Mouse (Mus musculus): ENCODE data around the gene 2210016L21Rik.
"Not testable (repeated sequence)": the region's sequence is repeated elsewhere in the genome, so short reads cannot be mapped to it uniquely, and the experiment has no call there.

Gene 2210016L21Rik

GRCm38 (mm10) chr5:114942074-114942765 lies at the start of gene 2210016L21Rik:
Gene 2210016L21Rik (plus strand): TSS chr5:114942158.
- in situ Hi-C loops (cut with MseI, MboI) = no loop called here

GRCm38 (mm10) chr5:114895542-114895941 lies 46.4 kb upstream of the 2210016L21Rik start:
- in situ Hi-C loops (cut with MseI, MboI) = no loop called here

GRCm38 (mm10) chr5:114896688-114897373 lies 45.1 kb upstream of the 2210016L21Rik start, which contains the start of gene Oasl2:
Gene Oasl2 (plus strand): TSS chr5:114896936.
- in situ Hi-C loops (cut with MseI, MboI) = no loop called here

- in situ Hi-C loops (cut with MseI, MboI) = no loop called here
These were observed 44.6 kb upstream of the 2210016L21Rik start for GRCm38 (mm10) chr5:114897374-114897793.

GRCm38 (mm10) chr5:114898857-114899256 lies 43.1 kb upstream of the 2210016L21Rik start:
- in situ Hi-C loops (cut with MseI, MboI) = no loop called here

GRCm38 (mm10) chr5:114902413-114902812 lies 39.5 kb upstream of the 2210016L21Rik start:
- in situ Hi-C loops (cut with MseI, MboI) = no loop called here

GRCm38 (mm10) chr5:114908598-114909305 lies 33.2 kb upstream of the 2210016L21Rik start:
- in situ Hi-C loops (cut with MseI, MboI) = no loop called here

GRCm38 (mm10) chr5:114913686-114914085 lies 28.3 kb upstream of the 2210016L21Rik start:
- in situ Hi-C loops (cut with MseI, MboI) = no loop called here

- in situ Hi-C loops (cut with MseI, MboI) = no loop called here
These were observed 27.1 kb upstream of the 2210016L21Rik start for GRCm38 (mm10) chr5:114914855-114915254.

GRCm38 (mm10) chr5:114915854-114916253 lies 26.1 kb upstream of the 2210016L21Rik start:
- in situ Hi-C loops (cut with MseI, MboI) = no loop called here

- in situ Hi-C loops (cut with MseI, MboI) = no loop called here
These were observed 25.2 kb upstream of the 2210016L21Rik start for GRCm38 (mm10) chr5:114916777-114917176.

- in situ Hi-C loops (cut with MseI, MboI) = not testable (repeated sequence)
These were observed 24.6 kb upstream of the 2210016L21Rik start for GRCm38 (mm10) chr5:114917357-114917756.

GRCm38 (mm10) chr5:114921551-114922365 lies 20.2 kb upstream of the 2210016L21Rik start:
- in situ Hi-C loops (cut with MseI, MboI) = no loop called here

- in situ Hi-C loops (cut with MseI, MboI) = no loop called here
These were observed 19.6 kb upstream of the 2210016L21Rik start for GRCm38 (mm10) chr5:114922366-114922731.

- in situ Hi-C loops (cut with MseI, MboI) = no loop called here
These were observed 18.9 kb upstream of the 2210016L21Rik start, which contains the start of gene Oasl1 for GRCm38 (mm10) chr5:114922998-114923473. Gene Oasl1 (plus strand): TSS chr5:114923240.

GRCm38 (mm10) chr5:114926153-114926684 lies 15.7 kb upstream of the 2210016L21Rik start:
- in situ Hi-C loops (cut with MseI, MboI) = no loop called here

- in situ Hi-C loops (cut with MseI, MboI) = no loop called here
These were observed 15.2 kb upstream of the 2210016L21Rik start for GRCm38 (mm10) chr5:114926753-114927152.

- in situ Hi-C loops (cut with MseI, MboI) = no loop called here
These were observed 10.3 kb upstream of the 2210016L21Rik start for GRCm38 (mm10) chr5:114931626-114932025.

- in situ Hi-C loops (cut with MseI, MboI) = no loop called here
These were observed 8.8 kb upstream of the 2210016L21Rik start for GRCm38 (mm10) chr5:114933206-114933605.

- in situ Hi-C loops (cut with MseI, MboI) = no loop called here
These were observed 6.1 kb upstream of the 2210016L21Rik start for GRCm38 (mm10) chr5:114935838-114936237.

GRCm38 (mm10) chr5:114941138-114941537 lies 820 bp upstream of the 2210016L21Rik start:
- in situ Hi-C loops (cut with MseI, MboI) = not testable (repeated sequence)

All from mouse trophoblast stem cell (cell line).